Mouse (Mus musculus) heart, adult 18-20 months (tissue): ENCODE data around the gene Prpf4. TPM values are rescaled to one million over a fixed set of nuclear protein-coding genes. Genes with fewer than 3 reads are reported as not detected.

Source experiments
- DNase-seq, 2 experiments: peaks; one replicate each; pipeline ENCODE4 v3.0.0; 2021 to 2022; ENCODE audit warnings: mixed read lengths in 1 of 2
- long read RNA-seq, 2 experiments: library from polyadenylated mRNA; stranded (forward); transcript quantifications; one replicate each; pipeline ENCODE4 v2.0.0; 2021
- total RNA-seq, 2 experiments: library from RNA; stranded (reverse); gene quantifications; 2 replicates each; pipeline ENCODE4 v1.2.3; 2021

Prpf4 gene
- 10 to 100 TPM; 10.4 to 10.9 TPM for total RNA-seq
- long read RNA-seq, experiment 1, full-length matches to known transcripts = 7 of 8 reads
- long read RNA-seq, experiment 1, partial matches to known transcripts = 0 of 8 reads
- long read RNA-seq, experiment 1, other reads (novel, unspliced or antisense) = 1 of 8 reads
- long read RNA-seq, experiment 2, full-length matches to known transcripts = 8 of 11 reads
- long read RNA-seq, experiment 2, partial matches to known transcripts = 1 of 11 reads
- long read RNA-seq, experiment 2, other reads (novel, unspliced or antisense) = 2 of 11 reads

GRCm38 (mm10) chr4:62408601-62409282 lies at the start of gene Prpf4, which contains the start of gene Cdc26:
Prpf4 (plus strand) TSS chr4:62408797.
Cdc26 (minus strand) TSS chr4:62408642.
- DNase-seq = peak; percentile 98 to 99

DNA sequence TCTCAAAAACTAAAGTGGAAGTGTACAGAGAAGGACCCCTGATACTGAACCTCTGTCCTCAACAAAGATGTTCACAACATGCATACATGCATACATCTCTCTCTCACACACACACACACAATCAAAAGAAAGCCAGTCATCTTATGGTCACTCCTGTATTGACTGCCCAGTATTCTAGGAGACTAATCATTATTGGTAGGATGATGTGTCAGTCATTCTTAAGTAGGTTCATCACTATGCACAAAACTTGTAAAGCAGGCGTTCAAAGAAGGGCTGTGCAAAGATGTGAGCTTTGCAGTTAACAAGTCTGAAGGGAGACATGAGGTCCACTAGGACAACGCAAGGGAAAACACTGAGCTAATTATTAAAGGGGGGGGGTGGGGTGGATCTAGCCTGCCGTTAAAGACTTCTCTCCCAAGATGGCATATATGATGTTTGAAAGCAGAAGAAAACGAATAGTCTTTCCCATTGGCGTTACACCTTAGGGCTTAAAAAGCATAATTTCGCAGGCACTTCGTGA lies 49.3 kb upstream of the Prpf4 start:
- no peak for DNase-seq

- peak; percentile 96 to 99 for DNase-seq
These were observed 48.4 kb upstream of the Prpf4 start, which contains the start of the genes Fkbp15 and Slc31a1 for GRCm38 (mm10) chr4:62360088-62360804. Fkbp15 (minus strand) TSS chr4:62360548. Slc31a1 (plus strand) TSS chr4:62360727.

DNA sequence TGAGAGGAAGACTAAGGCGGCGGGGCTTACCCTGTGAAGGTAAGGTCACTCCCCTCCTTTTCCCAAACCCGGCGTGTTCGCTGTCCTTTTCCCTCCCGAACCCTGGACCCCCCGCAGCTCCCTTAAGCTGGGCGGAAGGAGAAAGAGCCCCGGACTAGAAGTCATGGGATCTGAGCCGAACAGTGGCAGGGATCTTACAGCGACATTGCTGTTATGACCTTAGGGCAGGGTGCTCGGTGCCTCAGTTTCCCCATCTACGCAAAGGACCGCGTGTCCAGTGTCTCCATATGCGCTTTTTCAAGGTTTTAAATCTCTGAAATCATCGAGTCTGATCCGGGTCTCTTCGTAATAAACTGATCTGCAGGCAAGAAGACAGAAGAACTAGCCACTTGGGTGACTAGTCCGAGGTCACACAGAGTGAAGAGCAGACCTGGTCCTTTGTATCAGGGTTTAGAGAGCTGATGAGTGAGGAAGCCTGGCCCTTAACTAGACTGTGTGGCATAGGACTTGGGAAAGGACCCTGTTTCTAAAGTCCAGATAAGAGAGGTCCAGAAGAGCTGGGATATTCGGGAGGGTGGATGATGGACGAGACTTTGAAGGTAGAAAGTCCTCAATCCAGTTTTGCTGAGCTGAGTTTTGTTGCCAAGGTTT lies 47.7 kb upstream of the Prpf4 start:
- peak in 1 of 2 experiments; percentile 41 for DNase-seq

DNA sequence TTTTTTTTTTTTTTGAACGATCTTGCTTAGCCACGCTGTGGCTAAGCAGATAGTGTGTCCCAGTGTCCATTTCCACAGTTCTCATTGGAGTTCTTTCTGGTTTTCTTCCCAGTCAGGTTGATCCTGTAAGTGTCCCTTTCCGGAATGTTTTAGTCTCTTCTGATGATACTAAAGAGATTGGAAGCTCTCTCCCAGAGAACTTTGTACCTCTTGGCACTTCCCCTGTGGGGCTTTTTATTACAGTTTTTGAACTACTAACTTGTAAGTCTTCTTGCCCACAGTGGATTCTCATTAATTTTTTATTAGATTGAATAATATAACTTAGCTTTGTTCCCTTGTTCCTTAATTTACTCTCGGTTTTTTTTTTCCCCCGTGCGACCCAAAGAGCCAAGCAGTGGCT lies 47.0 kb upstream of the Prpf4 start:
- no peak for DNase-seq

DNA sequence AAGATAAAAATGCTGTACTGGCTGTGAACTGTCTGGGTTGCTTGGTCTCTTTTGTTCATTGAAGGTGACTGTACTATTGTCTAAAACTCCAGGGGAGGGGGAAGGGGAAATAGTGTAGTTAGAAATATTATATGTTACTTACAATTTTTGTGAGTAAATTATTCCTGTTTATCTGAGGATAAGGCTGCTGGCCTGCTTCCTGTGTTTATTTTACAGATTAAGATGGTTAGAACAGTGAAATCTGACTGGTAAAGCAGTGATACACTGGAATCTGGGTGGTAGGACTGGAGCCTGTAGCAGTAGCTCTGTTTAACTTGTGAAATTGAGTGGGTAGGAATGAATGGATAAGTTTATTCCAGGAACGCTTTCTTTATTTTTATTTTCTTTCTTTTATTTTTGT lies 46.6 kb upstream of the Prpf4 start:
- DNase-seq = no peak

- DNase-seq = no peak
These were observed 46.2 kb upstream of the Prpf4 start for GRCm38 (mm10) chr4:62362437-62362836.

- DNase-seq = no peak
These were observed 44.3 kb upstream of the Prpf4 start for GRCm38 (mm10) chr4:62364299-62364698.

- DNase-seq = no peak
These were observed 42.3 kb upstream of the Prpf4 start for GRCm38 (mm10) chr4:62366291-62366690.

DNA sequence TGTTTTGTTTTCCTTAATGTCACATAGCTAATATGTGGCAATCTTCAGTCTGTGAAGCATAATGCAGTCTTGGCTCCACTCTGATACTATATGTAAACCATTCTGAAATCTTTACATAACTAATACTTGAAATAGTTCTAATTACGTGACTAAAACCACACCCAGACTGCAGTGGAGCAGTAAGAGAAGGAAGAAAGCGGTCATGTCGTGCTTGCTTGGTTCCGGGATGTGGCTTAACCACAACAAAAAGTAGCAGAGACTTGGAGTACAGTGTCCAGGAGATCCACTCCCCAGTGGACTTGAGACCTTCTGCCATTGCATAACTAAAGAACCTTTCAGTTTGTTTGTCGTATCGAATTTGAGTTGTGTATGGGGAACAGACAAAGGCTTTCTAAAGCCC lies 41.0 kb upstream of the Prpf4 start:
- DNase-seq = no peak

- no peak for DNase-seq
These were observed 39.5 kb upstream of the Prpf4 start for GRCm38 (mm10) chr4:62369091-62369490.

DNA sequence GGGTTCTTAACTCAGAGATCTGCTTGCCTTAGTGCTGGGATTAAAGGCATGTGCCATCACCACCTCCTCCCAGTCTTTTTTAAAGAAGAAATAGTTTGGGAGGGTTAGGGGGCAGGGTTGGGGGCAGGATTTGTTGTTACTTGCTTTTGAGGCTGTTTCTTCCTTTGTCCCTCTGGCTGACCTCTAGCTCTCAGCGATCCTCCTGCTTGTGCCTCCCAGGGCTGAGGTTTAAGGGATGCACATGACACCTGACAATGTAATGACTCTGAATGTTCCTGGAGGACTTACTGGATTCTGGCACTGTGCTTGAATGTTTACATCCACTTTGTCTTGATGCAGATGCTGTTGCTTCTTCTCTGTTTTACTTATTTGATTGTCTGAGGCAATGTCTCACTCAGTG lies 36.2 kb upstream of the Prpf4 start:
- no peak for DNase-seq

DNA sequence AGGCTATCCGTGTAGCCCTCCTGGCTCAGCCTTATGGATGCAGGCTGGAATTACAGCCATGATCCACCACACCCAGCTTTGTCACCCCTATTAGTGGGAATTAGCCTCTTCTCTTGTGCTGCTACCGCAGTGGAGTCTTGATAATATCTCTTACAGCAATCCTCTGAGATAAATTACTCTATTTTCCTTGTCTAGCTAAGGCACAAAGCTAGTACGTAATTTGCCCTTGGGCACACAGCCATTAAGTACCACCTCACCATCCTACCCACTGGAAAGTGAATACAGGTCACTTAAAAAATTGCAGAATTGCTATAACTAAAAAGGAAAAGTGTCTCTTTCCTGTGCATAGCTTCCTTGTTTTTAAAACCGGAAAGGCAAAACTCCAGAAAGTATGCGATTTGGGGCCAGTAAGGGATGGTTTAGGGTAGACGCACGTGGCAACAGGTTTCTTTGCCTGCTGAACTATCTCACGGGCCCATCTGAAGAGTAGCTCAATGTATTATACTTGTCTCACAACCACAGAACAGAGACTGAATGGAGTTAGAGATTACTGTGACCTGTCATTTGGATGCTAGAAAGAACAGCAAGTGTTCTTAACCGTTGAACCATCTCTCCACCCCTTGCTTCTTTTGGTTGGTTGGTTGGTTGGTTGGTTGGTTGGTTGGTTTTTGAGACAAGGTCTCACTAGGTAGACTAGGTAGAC lies 35.6 kb upstream of the Prpf4 start:
- DNase-seq = no peak

- no peak for DNase-seq
These were observed 34.9 kb upstream of the Prpf4 start for GRCm38 (mm10) chr4:62373668-62374067.

DNA sequence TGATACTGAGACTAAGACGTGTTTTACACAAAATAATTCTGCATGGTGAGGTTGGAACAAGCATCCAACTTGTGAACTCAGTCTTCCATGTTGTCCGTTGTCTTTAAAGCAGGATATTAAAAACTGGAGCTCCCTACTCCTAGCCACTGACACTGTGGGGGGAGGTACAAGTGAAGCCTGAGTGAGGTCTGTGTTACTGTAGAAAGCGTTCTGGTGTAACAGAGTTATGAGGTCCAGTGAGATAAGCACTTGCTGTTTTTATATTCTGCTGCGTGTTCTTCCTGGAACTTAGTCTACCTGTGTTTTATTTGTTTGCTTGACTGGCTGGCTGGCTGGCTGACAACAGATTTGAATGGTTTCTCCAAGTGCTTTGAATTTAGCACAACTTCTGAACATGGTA lies 34.3 kb upstream of the Prpf4 start:
- no peak for DNase-seq

- no peak for DNase-seq
These were observed 32.5 kb upstream of the Prpf4 start for GRCm38 (mm10) chr4:62376123-62376522.

GRCm38 (mm10) chr4:62379724-62380381 lies 28.7 kb upstream of the Prpf4 start:
- DNase-seq = no peak

DNA sequence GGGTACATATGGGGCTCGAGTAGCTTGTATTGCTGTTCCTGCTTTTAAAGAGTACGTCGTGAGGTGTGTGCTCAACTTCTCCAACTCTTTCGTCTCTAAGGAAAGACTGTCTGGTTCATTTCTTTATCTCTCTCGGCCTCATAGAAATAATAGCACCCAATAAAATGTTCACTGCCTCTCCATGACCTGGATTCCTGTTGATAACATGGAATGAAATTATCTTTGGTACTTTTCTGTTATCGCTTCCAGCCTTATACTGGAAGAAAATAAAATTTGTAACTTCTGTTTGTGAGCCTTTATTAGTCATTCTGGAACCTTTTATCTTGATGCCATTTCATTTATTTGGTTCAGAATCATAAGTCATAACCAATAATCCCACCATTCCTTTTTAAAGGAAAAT lies 25.4 kb upstream of the Prpf4 start:
- DNase-seq = no peak

DNA sequence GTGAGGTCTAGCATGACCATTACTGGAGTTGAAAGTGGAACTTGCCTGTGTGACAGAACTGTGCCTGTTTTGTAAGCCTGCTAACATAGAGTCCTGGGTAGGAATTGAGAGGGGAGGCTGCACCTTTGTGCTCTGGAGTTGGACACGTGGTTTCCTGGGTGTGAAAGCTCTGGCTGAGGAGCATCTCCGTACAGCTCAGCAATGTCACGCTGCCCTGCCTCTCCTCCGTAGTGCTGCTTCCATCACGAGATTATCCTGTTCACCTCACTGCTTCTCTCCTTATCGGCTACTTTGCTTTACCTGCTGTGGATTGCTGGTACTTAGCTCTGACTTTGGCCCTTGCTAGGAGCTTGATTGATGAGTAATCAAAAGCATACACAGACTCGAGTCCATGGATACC lies 24.8 kb upstream of the Prpf4 start:
- DNase-seq = no peak

- DNase-seq = no peak
These were observed 24.4 kb upstream of the Prpf4 start for GRCm38 (mm10) chr4:62384159-62384558.

- DNase-seq = no peak
These were observed 23.2 kb upstream of the Prpf4 start for GRCm38 (mm10) chr4:62385439-62385838.
